Mouse (Mus musculus) lung, adult 2 months (tissue): ENCODE data around the gene Aggf1.

ENCODE experiments used
- CTCF ChIP-seq: fragments of 200-500 bp; IDR thresholded peaks from 2 replicates; pipeline ENCODE4 v1.5.1; 2011; ENCODE audit warnings: mild to moderate bottlenecking, low read length, control low read depth; ENCODE audit not compliant: insufficient read depth
- POLR2A ChIP-seq: fragments of 200-500 bp; IDR thresholded peaks from 2 replicates; pipeline ENCODE4 v1.6.1; 2011; ENCODE audit warnings: low read depth, mild to moderate bottlenecking, control low read depth, low read length, borderline replicate concordance; ENCODE audit errors: extremely low read depth

GRCm38 (mm10) chr13:95325080-95325906, 49.9 kb downstream of the Aggf1 start:
- TF ChIP-seq POLR2A (peak; percentile 36; the same call in 1 of the 2 replicates), CTCF (no peak)
